Mouse (Mus musculus) kidney, postnatal 0 days (tissue): ENCODE results near the gene Hba-x. TPM values are rescaled to one million over a fixed set of nuclear protein-coding genes. Genes with fewer than 3 reads are reported as not detected.
A peak's percentile ranks its signal among the peaks of the same experiment; 100 is the strongest.

Experiments
- ATAC-seq: fragments of 200-750 bp; cut with Nextera tagmentation; replicated peaks from 2 replicates; pipeline ENCODE4 v1.8.0; 2017; ENCODE audit warnings: low read depth, moderate number of reproducible peaks, moderate TSS enrichment, moderate library complexity; ENCODE audit not compliant: low FRiP score
- DNase-seq: peaks from one replicate; pipeline ENCODE4 v3.0.0-alpha.2; 2016; ENCODE audit warnings: low spot score
- H3K27ac ChIP-seq: fragments of 300-500 bp; sonication (generic); 2 replicates; pipeline ENCODE4 v1.5.1; 2014; ENCODE audit warnings: mild to moderate bottlenecking
- H3K27me3 ChIP-seq: fragments of 300-500 bp; sonication (generic); 2 replicates; pipeline ENCODE4 v1.6.1; 2014; ENCODE audit warnings: low read length, mixed read lengths; ENCODE audit not compliant: insufficient read depth
- H3K36me3 ChIP-seq: fragments of 300-500 bp; sonication (generic); 2 replicates; pipeline ENCODE4 v1.6.1; 2014; ENCODE audit warnings: low read length, mixed read lengths; ENCODE audit not compliant: insufficient read depth
- H3K4me1 ChIP-seq: fragments of 300-500 bp; sonication (generic); replicated peaks from 2 replicates; pipeline ENCODE4 v1.6.1; 2014; ENCODE audit warnings: antibody characterized with exemption, low read length, mixed read lengths; ENCODE audit not compliant: insufficient read depth
- H3K4me2 ChIP-seq: fragments of 300-500 bp; sonication (generic); 2 replicates; pipeline ENCODE4 v1.6.1; 2014; ENCODE audit warnings: mild to moderate bottlenecking, low read length, moderate library complexity, mixed read lengths
- H3K4me3 ChIP-seq: fragments of 300-500 bp; sonication (generic); replicated peaks from 2 replicates; pipeline ENCODE4 v1.5.1; 2014; ENCODE audit warnings: low read depth, low read length
- H3K9ac ChIP-seq: fragments of 300-500 bp; sonication (generic); 2 replicates; pipeline ENCODE4 v1.6.1; 2014; ENCODE audit warnings: low read depth, low read length
- H3K9me3 ChIP-seq: fragments of 300-500 bp; sonication (generic); replicated peaks from 2 replicates; pipeline ENCODE4 v1.6.1; 2016; ENCODE audit warnings: low read length, inconsistent platforms, mixed read lengths
- CTCF ChIP-seq: IDR thresholded peaks from 2 replicates; pipeline ENCODE4 v1.5.1; 2016; ENCODE audit warnings: antibody characterized with exemption, low read depth, mild to moderate bottlenecking, moderate library complexity
- WGBS: fragments of 180-500 bp; shearing (Covaris S2); extraction: QIAGEN DNeasy Blood & Tissue Kit; methylation state at CpG from one replicate; pipeline ENCODE4 v1.1.7; 2014; 5-methylcytosine and 5-hydroxymethylcytosine counted together
- polyA plus RNA-seq: library from polyadenylated mRNA; unstranded; fragments of >200 nt; fragmentation: Nextera tagmentation; extraction: Ambion mirVana; gene quantifications from 2 replicates; pipeline ENCODE4 v1.2.1, GENCODE M21; 2015

Hba-x gene
- 0.36 and 0.43 TPM in 2 replicates for polyA plus RNA-seq

DNA sequence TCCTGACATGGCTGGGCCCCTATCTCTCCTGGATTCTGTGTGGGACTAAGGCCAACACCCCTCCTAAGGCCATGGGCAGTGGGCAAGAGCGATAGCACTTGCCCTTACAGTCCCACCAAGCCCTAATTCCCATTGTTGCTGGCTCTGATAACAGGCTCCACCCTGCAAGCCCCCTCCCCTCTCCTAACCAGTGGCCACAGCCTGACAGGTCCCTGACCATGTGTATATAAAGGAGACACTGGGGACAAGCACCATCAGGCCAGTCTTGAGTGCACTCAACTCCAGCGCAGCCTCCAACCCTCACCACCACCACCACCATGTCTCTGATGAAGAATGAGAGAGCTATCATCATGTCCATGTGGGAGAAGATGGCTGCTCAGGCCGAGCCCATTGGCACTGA is at the start of gene Hba-x:
TSS of gene Hba-x (plus strand) at position 54 of the 400 bp plus-strand sequence.
- WGBS = 76% methylated on average over 3 of the region's 3 CpGs

GRCm38 (mm10) chr11:32227041-32227440 is 49.2 kb upstream of the Hba-x start:
- H3K4me1 ChIP-seq = peaks cover 27% of the 10 kb centered on the region
- H3K27me3 ChIP-seq = no peaks in the 10 kb centered on the region
- ATAC-seq (no peak), DNase-seq (no peak)
- peak overlapping the region; percentile 71 for H3K4me3 ChIP-seq
- peak overlapping the region; percentile 88 for H3K9ac ChIP-seq
- 29% methylated on average over 1 of the region's 1 CpGs for WGBS
- peak overlapping the region; percentile 87 for H3K4me2 ChIP-seq
- no peak for TF ChIP-seq CTCF
- H3K9me3 ChIP-seq = no peaks in the 10 kb centered on the region
- H3K27ac ChIP-seq = peak overlapping the region; percentile 89
- H3K36me3 ChIP-seq = peaks cover 17% of the 10 kb centered on the region; the same call in 1 of the 2 replicates

More for the DNA sequence above, at the start of gene Hba-x:
- no peaks in the 10 kb centered on the region for H3K9me3 ChIP-seq
- no peak for TF ChIP-seq CTCF
- no peak within 1 kb of the TSS for H3K27ac ChIP-seq
- no peak within 1 kb of the TSS for H3K4me3 ChIP-seq
- H3K4me2 ChIP-seq = no peak within 1 kb of the TSS
- no peaks in the 10 kb centered on the region for H3K4me1 ChIP-seq
- no peak within 1 kb of the TSS for H3K9ac ChIP-seq
- H3K36me3 ChIP-seq = no peaks in the 10 kb centered on the region
- ATAC-seq (no peak), DNase-seq (no peak)
- H3K27me3 ChIP-seq = no peaks in the 10 kb centered on the region

- Histone ChIP-seq H3K27ac (no peak overlapping the region), H3K9me3 (no peaks in the 10 kb centered on the region), H3K36me3 (peaks cover 21% of the 10 kb centered on the region; the same call in 1 of the 2 replicates), H3K4me1 (peaks cover 22% of the 10 kb centered on the region), H3K9ac (no peak overlapping the region), H3K4me2 (peak overlapping the region; percentile 87), H3K27me3 (no peaks in the 10 kb centered on the region), H3K4me3 (no peak overlapping the region)
- no peak for TF ChIP-seq CTCF
- DNase-seq (no peak), ATAC-seq (no peak)
- WGBS = 82% methylated on average over 9 of the region's 9 CpGs
Measured at GRCm38 (mm10) chr11:32227555-32227954, 48.6 kb upstream of the Hba-x start.

DNA sequence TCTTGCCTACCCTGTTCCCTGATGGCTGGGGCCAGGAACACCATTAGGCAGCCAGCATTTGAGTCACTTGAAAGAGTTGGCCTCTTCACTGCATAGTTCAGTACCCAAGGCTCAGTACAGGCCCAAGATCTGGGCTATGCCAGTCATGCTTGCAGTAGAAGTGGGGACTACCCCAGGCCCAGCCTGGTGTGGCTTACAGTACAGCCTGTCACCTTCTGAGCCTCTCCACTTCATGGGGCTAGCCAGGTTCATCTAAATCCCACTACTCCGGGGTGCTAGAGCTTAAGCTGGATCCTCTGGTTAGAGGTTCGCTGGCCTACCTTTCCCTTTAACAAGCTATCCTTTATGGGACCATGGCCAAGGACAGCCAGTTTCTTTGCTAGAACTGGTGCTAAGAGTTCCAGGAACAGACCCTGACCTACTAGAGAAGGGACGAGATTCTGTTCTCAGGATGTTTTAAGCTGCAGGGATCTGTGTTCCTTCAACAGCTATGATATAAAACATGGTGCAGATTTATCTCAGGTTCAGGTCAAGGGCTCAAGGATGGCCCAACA is 47.8 kb upstream of the Hba-x start:
- no peak for DNase-seq
- Histone ChIP-seq H3K9ac (no peak overlapping the region), H3K9me3 (no peaks in the 10 kb centered on the region), H3K27ac (no peak overlapping the region), H3K4me2 (no peak overlapping the region), H3K4me3 (no peak overlapping the region), H3K27me3 (no peaks in the 10 kb centered on the region), H3K36me3 (peaks cover 26% of the 10 kb centered on the region; the same call in 1 of the 2 replicates), H3K4me1 (peaks cover 16% of the 10 kb centered on the region)
- TF ChIP-seq CTCF = no peak
- ATAC-seq = no peak
- 93% methylated on average over 3 of the region's 3 CpGs for WGBS

GRCm38 (mm10) chr11:32230220-32230619 is 46.0 kb upstream of the Hba-x start:
- Histone ChIP-seq H3K27me3 (no peaks in the 10 kb centered on the region), H3K36me3 (peaks cover 40% of the 10 kb centered on the region), H3K4me2 (no peak overlapping the region), H3K4me3 (no peak overlapping the region), H3K9me3 (no peaks in the 10 kb centered on the region), H3K9ac (no peak overlapping the region), H3K27ac (no peak overlapping the region), H3K4me1 (peaks cover 10% of the 10 kb centered on the region; the same call in 1 of the 2 replicates)
- no peak for ATAC-seq
- no peak for DNase-seq
- TF ChIP-seq CTCF = peak; percentile 7; the same call in 1 of the 2 replicates
- 79% methylated on average over 4 of the region's 4 CpGs for WGBS

GRCm38 (mm10) chr11:32231125-32231524 is 45.1 kb upstream of the Hba-x start:
- no peak for DNase-seq

More at GRCm38 (mm10) chr11:32231125-32231524, 45.1 kb upstream of the Hba-x start:
- Histone ChIP-seq H3K9ac (no peak overlapping the region), H3K9me3 (no peaks in the 10 kb centered on the region), H3K4me3 (no peak overlapping the region), H3K27me3 (no peaks in the 10 kb centered on the region), H3K4me1 (0 out of 2 replicates have a peak, but pooled peaks cover 3% of the 10 kb centered on the region), H3K4me2 (no peak overlapping the region), H3K36me3 (peaks cover 42% of the 10 kb centered on the region), H3K27ac (no peak overlapping the region)
- 87% methylated on average over 2 of the region's 2 CpGs for WGBS
- no peak for ATAC-seq
- TF ChIP-seq CTCF = no peak
